Mouse (Mus musculus) myocyte (in vitro differentiated cells): Measurements from ENCODE around the gene Lcn3.

Source experiments
- CEBPB ChIP-seq: IDR thresholded peaks from 2 replicates; pipeline ENCODE4 v1.6.1; 2011; ENCODE audit warnings: mild to moderate bottlenecking, moderate library complexity; ENCODE audit not compliant: poor library complexity, insufficient read depth, severe bottlenecking
- E2F4 ChIP-seq: IDR thresholded peaks from one replicate; pipeline ENCODE4 v1.6.1; 2011; ENCODE audit warnings: mild to moderate bottlenecking, control low read depth, moderate library complexity; ENCODE audit not compliant: insufficient read depth
- MAX ChIP-seq: IDR thresholded peaks from one replicate; pipeline ENCODE4 v1.6.1; 2011; ENCODE audit warnings: low read depth, mild to moderate bottlenecking, control low read depth
- MYOD1 ChIP-seq, 3 experiments: IDR thresholded peaks; one replicate each; pipeline ENCODE4 v1.6.1; 2011; ENCODE audit warnings: control low read depth in 2 of 3, low read depth in 2 of 3, mild to moderate bottlenecking in 2 of 3, moderate library complexity in 1 of 3; ENCODE audit not compliant: insufficient read length in 2 of 3, control insufficient read depth in 1 of 3
- MYOG ChIP-seq, 3 experiments: IDR thresholded peaks; one replicate each; pipeline ENCODE4 v1.6.1; 2011; ENCODE audit warnings: control low read depth in 2 of 3, low read depth in 2 of 3, mild to moderate bottlenecking in 2 of 3; ENCODE audit not compliant: insufficient read length in 2 of 3, control insufficient read depth in 1 of 3, insufficient read depth in 1 of 3
- POLR2A ChIP-seq: IDR thresholded peaks from one replicate; pipeline ENCODE4 v1.6.1; 2011; ENCODE audit warnings: low read depth, mild to moderate bottlenecking, control low read depth, moderate library complexity; ENCODE audit not compliant: insufficient read length
- POLR2AphosphoS2 ChIP-seq: IDR thresholded peaks from one replicate; pipeline ENCODE4 v1.6.1; 2011; ENCODE audit warnings: low read depth, control low read depth; ENCODE audit not compliant: insufficient read length
- SRF ChIP-seq: IDR thresholded peaks from one replicate; pipeline ENCODE4 v1.6.1; 2011; ENCODE audit warnings: low read depth; ENCODE audit not compliant: control insufficient read depth, insufficient read length
- TCF12 ChIP-seq: IDR thresholded peaks from one replicate; pipeline ENCODE4 v1.6.1; 2011; ENCODE audit warnings: mild to moderate bottlenecking, control low read depth; ENCODE audit not compliant: poor library complexity, insufficient read depth, severe bottlenecking
- TCF3 ChIP-seq: IDR thresholded peaks from one replicate; pipeline ENCODE4 v1.6.1; 2011; ENCODE audit warnings: low read depth, control low read depth; ENCODE audit not compliant: insufficient read length
- USF1 ChIP-seq: IDR thresholded peaks from one replicate; pipeline ENCODE4 v1.6.1; 2011; ENCODE audit warnings: low read depth, mild to moderate bottlenecking, control low read depth, moderate library complexity

DNA sequence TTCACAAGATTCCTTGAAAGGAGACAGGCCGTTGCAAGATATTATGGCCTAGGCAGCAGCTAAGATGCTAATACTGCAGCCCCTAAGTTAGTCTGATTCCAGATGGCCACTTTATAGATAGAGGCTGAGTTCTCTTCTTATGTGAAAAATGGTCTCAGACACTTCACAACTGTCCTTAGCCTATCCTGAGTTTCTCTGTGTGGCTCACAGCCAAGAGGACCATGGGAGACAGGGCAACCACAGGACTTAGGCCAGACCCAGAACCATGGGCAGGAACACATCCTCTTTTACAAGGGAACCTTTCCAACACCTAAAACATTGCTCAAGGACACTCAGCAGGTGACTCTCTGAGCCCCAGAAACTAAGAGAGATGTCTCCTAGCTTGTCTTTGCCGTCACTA lies 8.1 kb downstream of the Lcn3 start:
- no peak for TF ChIP-seq POLR2A
- no peak for TF ChIP-seq TCF12
- no peak for TF ChIP-seq USF1
- no peak for TF ChIP-seq MAX
- no peak for TF ChIP-seq E2F4
- no peak for TF ChIP-seq SRF
- no peak for TF ChIP-seq CEBPB
- no peak for TF ChIP-seq POLR2AphosphoS2
- no peak for TF ChIP-seq MYOG (IDR thresholded peaks at IDR 0.05; ENCODE audit: control insufficient read depth in 1 of 3, insufficient read depth in 1 of 3, insufficient read length in 2 of 3, low read depth in 2 of 3)
- TF ChIP-seq MYOD1 (IDR thresholded peaks at IDR 0.05; ENCODE audit: control insufficient read depth in 1 of 3, insufficient read length in 2 of 3, low read depth in 2 of 3) = no peak
- TF ChIP-seq TCF3 = no peak
